Mouse (Mus musculus) thymus, adult 18-20 months (tissue): ENCODE measurements at regions not wholly inside any gene's neighbourhood (a gene's known extent, or its start where the extent isn't known, plus 50 kb on each side); places are given as distances from the start of the nearest gene placed in this dataset.
"Not testable (repeated sequence)": the region's sequence is repeated elsewhere in the genome, so short reads cannot be mapped to it uniquely, and the experiment has no call there.

Source experiments
- DNase-seq, 2 experiments: peaks; one replicate each; pipeline ENCODE4 v3.0.0; 2022; ENCODE audit warnings: mixed read lengths in 2 of 2

GRCm38 (mm10) chr13:101955806-101956418 is 187.9 kb upstream of the Pik3r1 start:
- DNase-seq, result no peak

GRCm38 (mm10) chr13:101957782-101958181 is 189.8 kb upstream of the Pik3r1 start:
- no peak for DNase-seq

GRCm38 (mm10) chr13:101965537-101965936 is 197.5 kb upstream of the Pik3r1 start:
- DNase-seq, result no peak

- no peak for DNase-seq
Measured at GRCm38 (mm10) chr13:101966799-101967397, 198.9 kb upstream of the Pik3r1 start.

GRCm38 (mm10) chr13:101967466-101967865 is 199.4 kb upstream of the Pik3r1 start:
- DNase-seq, result no peak

- no peak for DNase-seq
Measured at GRCm38 (mm10) chr13:101976766-101977165, 208.7 kb upstream of the Pik3r1 start.

- DNase-seq, result no peak
Measured at GRCm38 (mm10) chr13:101980171-101980835, 212.3 kb upstream of the Pik3r1 start.

- no peak for DNase-seq
Measured at GRCm38 (mm10) chr13:101988637-101989413, 220.8 kb upstream of the Pik3r1 start.

GRCm38 (mm10) chr13:101991729-101992128 is 223.7 kb upstream of the Pik3r1 start:
- no peak for DNase-seq

- no peak for DNase-seq
Measured at GRCm38 (mm10) chr13:101994779-101995178, 226.8 kb upstream of the Pik3r1 start.

GRCm38 (mm10) chr13:101995529-101995928 is 227.5 kb upstream of the Pik3r1 start:
- DNase-seq, result no peak

GRCm38 (mm10) chr13:101996144-101996543 is 228.1 kb upstream of the Pik3r1 start:
- DNase-seq, result no peak

- DNase-seq, result no peak
Measured at GRCm38 (mm10) chr13:101997415-101997814, 229.4 kb upstream of the Pik3r1 start.

- no peak for DNase-seq
Measured at GRCm38 (mm10) chr13:102006565-102006964, 238.5 kb upstream of the Pik3r1 start.

GRCm38 (mm10) chr13:102011965-102012364 is 243.9 kb upstream of the Pik3r1 start:
- DNase-seq, result no peak

GRCm38 (mm10) chr13:102014514-102014913 is 246.5 kb upstream of the Pik3r1 start:
- DNase-seq, result no peak

GRCm38 (mm10) chr13:102014958-102015357 is 246.9 kb upstream of the Pik3r1 start:
- DNase-seq, result no peak

- DNase-seq, result no peak
Measured at GRCm38 (mm10) chr13:102016518-102016917, 248.5 kb upstream of the Pik3r1 start.

- no peak for DNase-seq
Measured at GRCm38 (mm10) chr13:102022273-102022672, 254.3 kb upstream of the Pik3r1 start.

- DNase-seq, result no peak
Measured at GRCm38 (mm10) chr13:102022757-102023156, 254.7 kb upstream of the Pik3r1 start.

- no peak for DNase-seq
Measured at GRCm38 (mm10) chr13:102023624-102024023, 255.6 kb upstream of the Pik3r1 start.

- DNase-seq, result no peak
Measured at GRCm38 (mm10) chr13:102025138-102025537, 257.1 kb upstream of the Pik3r1 start.

GRCm38 (mm10) chr13:102025547-102025946 is 257.5 kb upstream of the Pik3r1 start:
- DNase-seq, result not testable (repeated sequence)
